Mouse (Mus musculus): ENCODE measurements around the gene St7.

Gene St7

DNA sequence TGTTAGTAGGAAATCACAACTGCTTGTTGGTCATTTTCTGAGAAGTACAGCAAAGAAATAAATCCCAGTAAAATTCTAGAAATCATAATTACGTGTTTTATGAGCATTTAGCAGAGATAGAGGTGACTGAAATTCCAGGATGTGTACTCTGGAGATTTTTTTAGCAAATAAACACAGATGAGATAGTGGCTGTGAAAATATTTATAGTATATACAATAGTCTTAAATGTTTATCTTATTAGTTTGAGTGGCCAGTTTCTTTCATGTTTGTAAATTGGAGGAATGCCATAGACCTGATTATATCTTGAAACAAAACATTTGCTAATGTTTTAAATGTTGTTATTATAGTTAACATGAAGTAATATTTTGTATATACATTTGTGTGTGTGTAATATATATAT, 205.8 kb downstream of the St7 start:
- DNase-seq (ENCODE audit: low spot score in 2 of 2) = no peak

- DNase-seq (ENCODE audit: low spot score in 2 of 2) = no peak
These were observed 210.6 kb downstream of the St7 start for GRCm38 (mm10) chr6:17903355-17903754.

GRCm38 (mm10) chr6:17905776-17906175, 213.0 kb downstream of the St7 start:
- DNase-seq (ENCODE audit: low spot score in 2 of 2) = no peak

DNA sequence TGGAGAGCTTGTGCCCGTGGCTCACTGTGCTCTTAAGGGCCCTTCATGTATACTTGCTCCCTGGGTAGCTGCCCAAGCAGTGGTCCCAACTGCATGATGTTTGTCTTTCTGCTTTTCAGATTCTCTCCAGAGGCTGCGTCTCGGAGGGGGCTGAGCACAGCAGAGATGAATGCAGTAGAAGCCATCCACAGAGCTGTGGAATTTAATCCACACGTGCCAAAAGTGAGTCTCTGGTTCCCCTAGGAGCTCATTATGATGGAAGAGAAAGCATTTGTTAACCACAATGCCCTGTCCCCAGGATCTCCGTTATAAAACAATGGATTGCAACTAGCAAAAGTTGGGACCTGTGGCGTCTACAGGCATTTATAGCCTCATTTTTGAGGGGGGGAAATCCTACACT, 213.6 kb downstream of the St7 start:
- DNase-seq (ENCODE audit: low spot score in 2 of 2) = no peak

GRCm38 (mm10) chr6:17912312-17912711, 219.6 kb downstream of the St7 start:
- DNase-seq (ENCODE audit: low spot score in 2 of 2) = no peak

DNA sequence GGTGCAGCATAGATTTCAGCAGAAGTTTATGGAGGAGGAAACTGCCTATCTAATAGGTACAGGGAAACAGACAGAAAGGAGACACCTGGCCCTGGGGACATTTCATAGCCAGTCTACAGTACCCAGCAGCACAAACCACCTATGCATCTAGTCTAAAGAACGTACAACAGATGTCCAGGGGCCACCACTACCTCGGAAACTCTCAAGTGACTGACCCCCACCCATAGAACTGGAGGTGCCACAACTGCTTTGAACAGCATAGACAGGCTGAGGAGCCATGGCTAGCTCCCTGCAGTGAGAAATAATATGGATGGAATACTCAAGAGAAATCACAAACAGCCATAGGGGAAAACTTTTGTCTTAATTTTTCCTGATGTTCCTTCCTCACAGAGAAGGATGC, 220.1 kb downstream of the St7 start:
- DNase-seq (ENCODE audit: low spot score in 2 of 2) = no peak

- DNase-seq (ENCODE audit: low spot score in 2 of 2) = no peak
These were observed 220.6 kb downstream of the St7 start for GRCm38 (mm10) chr6:17913315-17913714.

- DNase-seq (ENCODE audit: low spot score in 2 of 2) = no peak
These were observed 221.6 kb downstream of the St7 start for GRCm38 (mm10) chr6:17914300-17914699.

DNA sequence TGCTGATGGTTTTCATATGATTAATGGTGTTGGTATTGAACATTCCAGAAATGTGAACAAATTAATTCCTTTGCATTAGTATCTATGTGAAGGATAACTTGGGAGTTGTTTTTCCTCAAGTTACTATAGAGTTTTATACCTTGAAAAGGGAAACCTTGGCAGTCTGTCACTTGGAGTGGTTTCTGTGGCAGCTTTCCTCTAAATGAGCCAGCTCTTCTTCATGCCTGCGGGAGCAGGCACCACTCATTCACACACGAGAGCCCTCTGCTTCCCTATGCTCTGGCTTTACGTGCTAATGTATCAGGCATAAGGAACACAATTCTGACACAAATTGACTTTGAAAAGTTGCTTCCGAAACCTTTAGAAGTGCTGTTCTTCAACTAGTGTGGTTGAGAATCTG, 224.5 kb downstream of the St7 start:
- no peak for DNase-seq (ENCODE audit: low spot score in 2 of 2)

- DNase-seq (ENCODE audit: low spot score in 2 of 2) = no peak
These were observed 229.4 kb downstream of the St7 start for GRCm38 (mm10) chr6:17922180-17922579.

DNA sequence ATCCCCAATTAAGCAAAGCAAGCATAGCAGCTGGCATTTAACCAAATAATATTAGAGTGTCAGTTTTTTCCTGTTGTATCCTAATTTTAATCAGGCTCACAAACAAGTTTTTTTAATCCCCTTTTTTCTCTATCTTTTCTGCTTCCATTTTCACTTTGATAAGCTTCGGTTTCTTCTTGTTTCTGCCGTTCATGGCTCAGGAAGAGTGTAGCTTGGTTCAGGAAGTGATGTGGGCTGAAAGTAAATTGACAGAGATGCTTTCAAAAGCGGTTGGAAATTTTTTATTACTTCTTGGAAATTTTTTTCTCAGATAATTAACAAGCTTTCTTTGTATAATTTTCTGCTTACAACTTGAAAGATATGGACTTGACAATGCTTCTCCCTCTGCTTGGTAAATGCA, 230.2 kb downstream of the St7 start:
- DNase-seq (ENCODE audit: low spot score in 2 of 2) = no peak

DNA sequence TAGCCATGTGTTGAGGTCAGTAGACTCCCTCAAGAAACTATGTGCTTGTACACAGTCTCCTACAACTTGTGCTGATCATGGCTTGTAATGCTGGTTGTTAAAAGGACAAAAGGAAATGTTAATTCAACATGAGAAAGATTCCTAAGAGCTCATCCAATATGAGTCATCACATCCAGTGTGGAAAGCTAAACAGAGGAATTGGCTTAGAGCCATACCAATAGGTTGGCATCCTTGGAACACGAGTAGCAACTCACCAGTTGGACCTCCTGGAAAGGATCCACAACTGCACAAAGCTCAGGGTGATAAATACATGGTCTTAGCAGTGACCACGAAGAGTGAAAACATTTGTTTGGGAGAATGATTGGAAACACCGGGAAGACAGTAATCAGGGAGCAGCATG, 230.6 kb downstream of the St7 start:
- no peak for DNase-seq (ENCODE audit: low spot score in 2 of 2)

GRCm38 (mm10) chr6:17923894-17924505, 231.3 kb downstream of the St7 start:
- DNase-seq (ENCODE audit: low spot score in 2 of 2) = no peak

DNA sequence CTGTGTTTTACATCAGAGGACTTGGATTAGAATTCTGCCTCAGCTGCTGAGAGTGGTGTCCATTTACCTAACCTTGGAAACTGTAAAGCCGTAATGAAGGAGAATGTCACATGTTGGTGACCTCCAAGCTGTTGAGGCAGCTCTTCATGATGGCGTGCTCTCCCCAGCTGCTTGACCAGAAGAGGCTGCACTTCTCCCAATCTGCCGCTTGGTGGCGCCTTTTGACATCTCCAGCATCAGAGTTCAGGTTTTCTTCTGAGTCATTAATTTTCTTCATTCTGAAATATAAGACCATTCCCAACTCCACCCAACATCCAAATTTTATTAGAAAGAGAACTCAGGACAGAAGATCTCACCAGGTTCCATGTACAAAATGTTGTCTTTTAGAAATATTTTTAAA, 232.5 kb downstream of the St7 start:
- DNase-seq (ENCODE audit: low spot score in 2 of 2) = no peak

DNA sequence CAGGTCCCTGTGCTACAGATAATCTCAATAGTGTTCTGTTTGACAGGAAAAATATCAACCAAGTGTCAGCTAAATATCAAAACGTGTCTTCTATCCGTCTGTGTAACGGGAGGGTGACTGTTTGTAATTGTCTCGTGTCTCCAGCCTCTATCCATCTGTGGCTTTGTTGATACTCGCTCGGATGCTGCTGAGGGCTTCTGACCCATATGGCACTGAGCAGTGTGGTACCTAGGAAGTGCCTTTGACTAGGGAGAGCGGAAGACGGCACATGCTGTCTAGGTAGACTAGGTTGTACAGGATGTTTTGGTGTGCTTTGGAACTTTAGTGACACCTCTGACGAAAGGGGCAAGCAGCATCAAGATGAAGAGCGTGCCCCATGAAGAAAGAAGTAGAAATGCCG, 235.0 kb downstream of the St7 start:
- no peak for DNase-seq (ENCODE audit: low spot score in 2 of 2)

- DNase-seq (ENCODE audit: low spot score in 2 of 2) = no peak
These were observed 238.5 kb downstream of the St7 start for GRCm38 (mm10) chr6:17931187-17931586.

DNA sequence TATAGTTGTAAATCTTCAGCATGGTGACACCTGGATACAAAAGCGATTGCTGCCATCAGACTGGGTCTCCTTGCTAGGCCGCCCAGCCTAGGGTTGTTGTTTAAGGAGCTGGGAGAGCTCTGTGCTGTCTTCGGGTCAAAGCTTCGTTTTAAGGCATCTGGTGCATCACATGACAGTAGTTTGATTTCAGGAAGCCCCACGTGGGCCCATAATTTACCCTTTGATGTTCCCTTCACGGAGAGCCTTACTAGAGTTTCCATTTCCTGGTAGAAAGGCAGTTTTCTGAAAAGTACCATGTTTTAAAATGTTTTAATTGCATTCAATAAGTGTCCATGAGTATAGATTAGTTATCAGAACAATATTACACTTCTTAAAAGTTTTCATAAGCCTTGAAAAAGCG, 239.1 kb downstream of the St7 start:
- no peak for DNase-seq (ENCODE audit: low spot score in 2 of 2)

GRCm38 (mm10) chr6:17932806-17933205, 240.1 kb downstream of the St7 start:
- DNase-seq (ENCODE audit: low spot score in 2 of 2) = no peak

GRCm38 (mm10) chr6:17938631-17939346, 246.1 kb downstream of the St7 start:
- no peak for DNase-seq (ENCODE audit: low spot score in 2 of 2)

DNA sequence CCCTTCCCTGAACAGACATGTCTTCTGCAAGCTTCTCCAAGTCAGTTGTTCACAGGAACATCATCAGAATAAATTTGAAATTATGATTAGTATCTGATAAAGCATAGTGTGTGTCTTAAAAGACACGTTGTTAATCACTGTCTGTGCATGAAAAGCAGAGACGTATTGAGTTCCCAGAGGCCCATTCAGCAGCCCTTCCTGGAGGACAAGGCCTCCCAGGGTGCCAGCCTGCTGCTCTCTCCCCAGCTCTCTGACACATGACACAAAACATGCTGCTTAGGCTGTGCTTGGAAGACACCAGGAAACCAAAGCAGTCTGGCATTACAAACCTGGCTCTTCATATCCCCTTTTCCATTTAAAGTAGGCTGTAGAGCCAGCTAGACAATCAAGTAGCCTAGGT, 249.2 kb downstream of the St7 start:
- no peak for DNase-seq (ENCODE audit: low spot score in 2 of 2)

DNA sequence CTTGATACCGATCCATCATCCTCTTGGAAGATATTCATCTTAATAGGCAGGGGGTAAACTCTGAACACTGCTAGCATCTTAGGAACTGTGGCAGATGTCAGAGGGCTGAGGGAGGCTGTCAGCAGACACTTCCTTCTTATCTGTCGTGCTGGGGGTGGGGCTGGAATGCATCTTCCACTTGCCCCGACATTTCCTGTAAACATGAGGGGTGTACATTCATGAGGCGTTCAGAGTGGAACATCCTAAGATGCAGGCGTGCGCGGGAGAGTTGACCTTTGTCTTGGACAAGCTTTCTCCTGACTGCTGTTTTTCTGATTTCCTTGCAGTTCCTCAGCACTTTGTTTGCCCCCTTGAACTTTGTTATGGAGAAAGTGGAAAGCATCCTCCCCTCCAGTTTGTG, 249.6 kb downstream of the St7 start:
- DNase-seq (ENCODE audit: low spot score in 2 of 2) = no peak

DNA sequence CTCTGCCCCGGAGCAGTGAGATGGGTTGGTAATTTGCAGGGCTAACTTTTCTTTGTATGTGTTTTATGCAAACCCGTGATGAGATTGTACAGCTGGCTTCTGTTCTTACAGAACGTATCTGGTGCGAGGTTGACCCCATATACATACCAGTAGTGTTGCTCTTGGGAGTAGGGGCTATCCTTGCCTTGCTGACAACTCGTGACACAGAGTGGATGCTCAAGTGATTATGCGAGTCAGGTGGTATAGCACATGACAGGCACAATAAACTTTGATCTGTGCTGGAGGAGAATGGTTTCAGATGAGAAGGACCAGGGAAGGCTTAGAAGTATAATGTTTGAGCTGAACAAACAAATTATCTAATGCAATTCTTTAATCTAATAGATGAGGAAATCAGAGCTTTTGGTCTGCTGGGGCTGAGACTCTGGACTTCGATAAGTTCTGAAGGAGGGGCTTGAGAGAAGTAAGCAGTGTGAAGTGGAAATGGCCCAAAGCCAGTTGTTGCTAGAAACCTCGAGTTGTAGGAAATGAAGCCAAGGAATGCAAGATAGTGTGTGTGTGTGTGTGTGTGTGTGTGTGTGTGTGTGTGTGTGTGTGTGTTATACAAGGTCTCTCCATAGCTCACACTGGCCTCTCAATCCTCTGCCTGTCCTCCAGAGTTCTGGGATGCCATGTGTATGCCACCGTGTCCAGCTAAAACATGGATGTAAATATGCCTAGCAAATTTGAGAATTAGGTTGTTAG, 251.3 kb downstream of the St7 start:
- no peak for DNase-seq (ENCODE audit: low spot score in 2 of 2)

DNA sequence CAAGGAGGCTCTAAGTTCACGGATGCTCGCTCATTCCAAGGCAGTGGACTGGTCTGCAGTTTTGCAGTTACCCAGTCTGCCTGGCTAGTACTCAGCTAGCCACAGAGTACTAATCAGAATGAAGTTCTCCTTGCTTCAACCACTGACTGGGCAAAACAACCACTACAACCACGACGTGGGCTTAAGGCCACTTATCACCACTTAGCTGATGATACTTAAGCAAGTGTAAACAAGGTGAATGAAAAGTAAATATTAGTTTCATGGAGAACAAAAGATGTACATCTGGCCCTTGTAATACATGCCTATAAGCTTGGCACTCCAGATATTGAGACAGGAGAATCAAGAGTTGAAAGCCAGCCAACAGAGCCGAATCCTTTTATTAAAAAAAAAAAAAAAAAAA, 253.7 kb downstream of the St7 start:
- DNase-seq (ENCODE audit: low spot score in 2 of 2) = no peak

All from natural killer cell, adult 2 months (primary cell).